Mouse (Mus musculus): ENCODE measurements around the gene 2310034G01Rik.

- no peak for TF ChIP-seq UBTF (IDR thresholded peaks at IDR 0.05; ENCODE audit: low read depth, low read length)
- TF ChIP-seq USF2 (conservative IDR thresholded peaks at IDR 0.05; ENCODE audit: low read depth, low read length): no peak
- no peak for TF ChIP-seq USF1 (IDR thresholded peaks at IDR 0.05; ENCODE audit: low read depth, low read length)
- TF ChIP-seq EP300 (IDR thresholded peaks at IDR 0.05; ENCODE audit: low read length): no peak
Measured at GRCm38 (mm10) chr19:46330696-46331095, 19.4 kb downstream of the 2310034G01Rik start.
